Mouse (Mus musculus) ES-E14 (cell line): ENCODE measurements around the gene Gstt4.

Source experiments
- CHD2 ChIP-seq: IDR thresholded peaks from 2 replicates; pipeline ENCODE4 v1.6.1; 2014; ENCODE audit warnings: mild to moderate bottlenecking, low read depth, low read length, inconsistent platforms
- HCFC1 ChIP-seq: IDR thresholded peaks from 2 replicates; pipeline ENCODE4 v1.6.1; 2012; ENCODE audit warnings: low read length, inconsistent platforms, borderline replicate concordance; ENCODE audit not compliant: insufficient read depth
- MAFK ChIP-seq: IDR thresholded peaks from 2 replicates; pipeline ENCODE4 v1.6.1; 2014; ENCODE audit warnings: mild to moderate bottlenecking, low read depth, low read length, inconsistent platforms; ENCODE audit not compliant: insufficient read depth
- ZC3H11A ChIP-seq: IDR thresholded peaks from 2 replicates; pipeline ENCODE4 v1.6.1; 2012; ENCODE audit warnings: low read depth, mild to moderate bottlenecking, inconsistent platforms, low read length, borderline replicate concordance
- ZNF384 ChIP-seq: IDR thresholded peaks from 2 replicates; pipeline ENCODE4 v1.6.1; 2012; ENCODE audit warnings: low read depth, low read length, inconsistent platforms

- TF ChIP-seq HCFC1 (no peak), MAFK (no peak), CHD2 (no peak), ZNF384 (no peak), ZC3H11A (no peak)
These were observed 18.1 kb downstream of the Gstt4 start for GRCm38 (mm10) chr10:75804217-75804616.
